Mouse (Mus musculus) lung, postnatal 4 days (tissue): Measurements from ENCODE around the gene Abca14.

Experiments used
- DNase-seq, 2 experiments: peaks; one replicate each; pipeline ENCODE4 v3.0.0; 2021

The Abca14 gene

DNA sequence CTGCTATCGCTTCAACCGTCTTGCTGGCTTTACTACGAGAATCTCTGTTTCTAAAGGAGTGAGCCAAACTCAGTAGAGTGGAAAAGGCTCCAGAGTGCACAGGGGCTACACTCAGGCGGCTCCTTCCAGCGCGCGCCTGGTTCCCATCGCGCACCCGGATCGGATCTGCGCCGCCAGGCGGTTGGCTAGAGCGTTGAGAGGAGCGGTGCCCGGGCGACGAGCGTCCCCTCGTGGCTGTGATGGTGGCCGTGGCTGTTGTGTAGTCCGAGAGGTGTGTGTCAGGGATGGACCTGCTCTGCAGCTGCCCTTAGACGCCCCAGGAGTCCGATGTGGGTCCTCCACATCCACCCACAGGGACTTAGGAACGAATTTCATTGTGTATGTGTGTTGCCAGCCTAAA lies at the start of gene Abca14:
TSS of gene Abca14 (plus strand) at position 173 of the 400 bp plus-strand sequence.
- DNase-seq, result peak; percentile 87 to 90

DNA sequence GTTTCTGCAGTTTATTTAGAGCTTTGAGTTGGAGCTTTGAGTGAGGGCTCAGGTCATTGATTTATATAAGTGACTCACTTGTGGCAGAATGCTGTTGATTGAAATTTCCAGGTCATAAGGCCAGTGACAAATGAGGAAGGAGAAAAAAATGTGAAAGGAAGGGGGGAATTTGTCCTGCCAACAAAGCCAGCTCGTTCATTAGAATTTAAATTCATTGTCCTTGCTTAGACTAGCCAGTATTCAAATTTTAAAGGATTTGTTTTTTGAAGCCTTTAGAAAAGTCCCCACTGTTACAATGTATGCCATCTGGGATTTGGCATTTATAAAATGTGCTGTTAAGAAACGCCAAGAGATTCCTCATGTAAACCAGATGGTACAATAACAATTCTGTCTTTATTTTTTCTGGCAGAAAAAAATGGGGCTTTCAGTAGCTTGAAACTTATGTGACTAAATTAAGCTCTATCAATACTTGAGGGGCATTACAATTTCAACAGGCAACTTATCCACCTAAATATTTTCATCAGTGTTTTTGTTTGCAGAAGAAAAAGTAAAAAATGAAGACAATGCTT lies 46.8 kb upstream of the Abca14 start:
- no peak for DNase-seq

DNA sequence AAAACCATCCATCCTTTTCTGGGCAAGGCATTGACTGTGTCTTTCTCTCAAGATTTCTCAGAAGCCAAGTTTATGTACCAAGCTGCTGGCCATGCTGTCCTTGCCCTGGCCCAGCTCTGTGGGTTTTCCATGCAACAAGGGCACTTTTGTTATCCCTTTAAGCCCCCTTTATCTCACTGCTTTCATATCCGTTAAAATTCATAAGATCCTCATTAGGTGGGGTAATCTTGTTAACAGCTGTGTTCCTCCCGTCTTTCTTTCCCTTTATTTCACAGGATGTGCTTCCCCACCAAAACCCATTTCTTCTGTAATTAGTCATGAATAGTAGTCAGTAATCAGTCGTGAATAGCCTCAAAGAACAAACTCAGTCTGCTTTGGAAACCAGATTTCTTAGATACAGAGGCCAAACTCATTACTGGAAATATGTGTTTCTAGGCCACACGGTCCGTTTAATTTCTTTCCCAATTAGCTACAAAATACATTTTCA lies 46.1 kb upstream of the Abca14 start:
- DNase-seq, result no peak

DNA sequence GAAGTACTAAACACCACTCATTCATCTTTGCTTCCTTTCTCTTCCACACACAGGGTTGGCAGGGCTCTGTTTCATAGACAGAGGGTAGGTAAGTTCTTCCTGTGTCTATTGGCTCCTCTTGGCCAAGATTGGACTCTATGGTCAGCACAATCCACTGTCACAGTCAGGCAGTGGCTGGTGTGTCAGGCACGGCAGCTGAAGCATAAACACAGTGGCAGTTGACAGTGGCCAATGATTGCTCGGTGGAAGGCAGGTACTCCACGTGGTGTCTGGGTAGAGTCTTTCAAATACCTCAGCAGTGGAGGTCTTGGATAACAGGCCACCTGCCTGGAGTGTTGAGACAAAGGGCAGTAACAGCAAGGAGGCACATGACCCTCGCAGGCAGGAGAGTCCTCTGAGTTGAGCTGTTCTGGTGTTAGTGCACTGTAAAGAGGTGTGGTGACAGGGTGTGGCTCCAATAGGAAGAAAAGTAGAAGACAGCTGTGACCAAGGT lies 45.6 kb upstream of the Abca14 start:
- peak in 1 of 2 experiments; percentile 23 for DNase-seq

DNA sequence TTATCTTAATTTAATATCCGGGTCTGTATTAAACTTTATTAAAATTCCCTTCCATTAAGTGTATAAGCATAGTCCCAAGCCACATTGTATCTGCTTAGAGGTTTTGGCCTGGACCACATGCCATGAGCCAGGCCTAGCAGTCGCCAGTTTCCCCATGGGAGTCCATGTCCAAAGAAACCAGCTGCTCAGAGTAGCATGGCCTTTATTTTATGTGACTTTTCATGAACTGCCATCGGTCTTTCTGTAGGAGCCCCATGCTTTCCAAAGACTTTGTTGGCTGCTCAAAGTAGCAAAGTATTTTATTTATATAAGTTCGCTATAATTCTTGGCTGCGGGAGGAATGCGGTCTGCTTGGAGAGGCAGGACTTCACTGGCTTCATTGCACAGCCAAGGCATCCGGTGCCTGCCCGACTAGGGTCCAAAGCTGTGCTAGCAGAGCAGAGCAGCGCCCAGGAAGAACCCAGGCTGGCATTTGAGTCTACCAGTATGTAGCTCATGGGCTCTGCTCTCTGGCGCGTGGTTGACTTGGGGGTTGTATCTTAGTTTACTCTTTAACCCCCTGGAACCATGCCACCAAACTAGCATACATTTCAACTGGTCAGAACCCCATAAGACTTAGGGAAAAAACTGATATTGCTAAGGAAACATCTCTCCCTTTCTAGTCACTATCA lies 40.0 kb upstream of the Abca14 start:
- DNase-seq, result no peak

DNA sequence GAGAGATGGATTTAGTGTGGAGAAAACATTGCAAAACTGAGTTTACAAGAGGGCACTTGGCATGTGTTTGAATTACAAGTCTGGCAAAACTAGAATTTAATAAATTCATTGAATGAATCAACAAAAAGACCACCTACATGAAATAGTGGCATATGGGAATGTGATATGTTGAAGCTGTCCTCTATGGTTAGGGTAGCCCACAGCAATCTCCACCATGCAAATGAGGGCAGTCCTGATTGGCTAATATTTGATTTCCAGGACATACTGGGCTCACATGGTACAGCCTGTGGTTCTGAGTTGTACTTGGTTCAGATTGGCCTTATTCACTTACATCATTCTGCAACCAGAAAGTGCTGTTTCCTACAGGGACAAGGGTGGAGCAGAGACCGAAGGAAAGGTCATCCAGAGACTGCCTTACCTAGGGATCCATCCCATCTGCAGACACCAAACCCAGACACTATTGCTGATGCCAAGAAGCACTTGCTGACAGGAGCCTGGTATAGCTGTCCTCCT lies 31.5 kb upstream of the Abca14 start:
- DNase-seq, result no peak

DNA sequence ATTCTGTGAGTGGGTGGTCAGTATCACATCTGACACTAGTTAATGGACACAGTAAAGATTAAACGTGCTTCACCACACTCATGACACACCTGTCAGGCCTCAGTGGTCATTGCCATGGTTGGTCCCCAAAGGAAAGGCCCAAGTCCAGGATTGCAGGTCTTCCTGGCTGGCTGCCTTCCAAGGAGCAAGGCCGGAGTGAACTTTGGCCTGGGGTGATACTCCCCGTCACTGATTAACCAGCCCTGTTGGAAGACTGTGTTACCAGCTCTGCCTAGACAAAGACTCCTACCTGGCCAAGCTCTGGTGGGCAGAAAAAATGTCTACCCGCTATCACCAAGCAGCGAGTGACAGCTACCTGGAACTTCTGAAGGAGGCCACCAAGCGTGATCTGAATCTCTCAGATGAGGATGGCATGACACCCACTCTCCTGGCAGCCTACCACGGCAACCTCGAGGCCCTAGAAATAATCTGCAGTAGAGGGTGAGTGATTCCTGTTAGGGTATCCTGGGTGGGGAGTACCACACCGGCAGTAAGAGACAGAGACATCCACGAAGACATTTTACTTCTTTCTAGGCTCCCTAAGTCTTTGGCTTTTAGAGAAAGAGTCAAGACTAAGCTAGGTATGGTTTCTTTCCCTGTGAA lies 30.0 kb upstream of the Abca14 start, which contains the start of gene Anks4b:
TSS of gene Anks4b (plus strand) at position 256 of the 642 bp plus-strand sequence.
- no peak for DNase-seq

DNA sequence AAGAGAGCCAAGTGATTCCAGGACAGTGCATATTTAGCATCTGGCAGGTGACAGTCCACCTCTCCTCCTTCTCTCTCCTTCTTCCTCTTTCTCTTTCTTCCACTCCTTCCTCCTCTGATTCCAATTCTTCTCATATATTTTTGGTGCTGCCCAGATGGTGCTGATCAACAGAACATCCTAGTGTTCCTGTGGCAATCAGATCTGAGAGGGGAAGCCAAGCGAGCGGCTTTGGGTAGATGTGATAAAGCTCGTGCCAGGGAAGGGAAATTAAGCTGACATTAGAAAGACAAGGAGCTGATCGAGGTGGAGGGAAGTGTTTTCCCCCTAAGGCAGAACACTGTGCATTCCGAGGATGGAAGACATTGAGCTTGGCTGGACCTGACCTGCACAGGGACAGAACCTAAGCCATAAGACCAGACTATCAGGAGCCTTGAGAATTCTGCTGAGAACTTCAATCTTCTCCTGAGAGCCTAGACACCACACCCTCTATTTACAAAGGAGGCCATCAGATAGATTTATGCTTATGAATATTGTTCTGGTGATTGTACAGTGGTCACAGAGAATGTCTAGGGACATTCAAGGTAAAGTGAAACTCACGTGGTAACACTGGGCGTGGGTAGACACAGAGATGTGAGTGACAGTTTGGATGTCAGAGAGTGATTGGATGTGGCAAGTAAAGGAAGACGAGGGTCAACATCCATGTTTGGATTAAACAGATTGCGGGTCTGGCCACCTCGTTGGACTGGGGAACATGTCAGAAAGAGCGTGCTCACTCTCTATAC lies 28.8 kb upstream of the Abca14 start:
- DNase-seq, result no peak

DNA sequence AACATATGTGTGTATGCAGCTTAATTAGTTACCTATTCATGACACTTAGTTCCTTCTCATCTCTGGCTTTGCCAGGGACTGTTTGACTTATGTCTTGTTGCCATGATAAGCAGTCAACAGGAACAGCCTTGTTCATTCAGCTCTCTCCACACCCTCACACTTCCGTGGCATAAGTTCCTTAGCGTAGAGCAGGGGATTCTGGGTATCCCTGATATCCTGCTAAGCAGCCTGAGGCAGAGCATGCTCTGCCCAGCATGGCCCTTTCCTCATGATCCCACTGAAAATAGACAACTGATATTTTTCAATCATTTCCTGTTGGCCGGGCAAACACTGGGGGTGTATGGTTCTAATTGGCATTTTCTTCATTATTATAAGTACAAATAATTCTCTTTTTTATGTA lies 26.1 kb upstream of the Abca14 start:
- DNase-seq, result no peak

DNA sequence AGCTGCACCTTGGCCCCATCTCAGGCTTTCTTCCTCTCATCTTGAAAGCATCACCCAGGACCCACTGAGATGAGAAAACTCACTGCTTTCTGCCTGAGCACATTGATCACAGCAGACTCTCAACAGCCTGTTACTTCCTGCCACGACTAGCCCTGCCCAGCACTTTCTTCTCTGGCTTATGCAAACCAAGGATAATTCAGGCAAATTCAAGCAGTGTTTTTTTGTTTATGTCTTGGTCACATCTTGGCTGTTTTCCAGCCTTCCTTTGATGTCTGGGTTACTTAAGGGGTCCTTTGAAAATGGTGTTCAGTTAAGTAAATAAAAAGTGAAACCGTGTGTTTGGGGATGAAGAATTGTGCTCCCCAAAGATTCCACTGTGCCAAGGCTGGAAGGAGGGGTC lies 24.8 kb upstream of the Abca14 start:
- DNase-seq, result no peak

DNA sequence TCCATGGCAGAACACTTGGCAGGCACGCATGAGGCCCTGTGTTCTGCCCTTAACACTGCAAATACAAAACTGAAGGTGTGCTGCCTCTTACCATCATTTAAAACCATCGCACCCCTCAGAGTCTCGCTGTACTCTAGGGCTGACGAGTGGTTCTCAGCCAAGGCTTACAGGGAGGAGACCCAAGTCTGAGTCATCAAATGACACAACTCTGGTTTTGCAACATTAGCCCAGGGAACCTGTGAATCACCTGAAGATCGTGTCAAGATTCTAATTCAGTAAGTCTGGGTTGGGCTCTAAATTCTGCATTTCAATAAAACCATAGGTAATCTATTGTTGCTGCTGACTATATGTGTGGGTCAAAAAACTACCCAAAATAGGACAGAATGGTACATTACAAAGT lies 23.2 kb upstream of the Abca14 start:
- no peak for DNase-seq

DNA sequence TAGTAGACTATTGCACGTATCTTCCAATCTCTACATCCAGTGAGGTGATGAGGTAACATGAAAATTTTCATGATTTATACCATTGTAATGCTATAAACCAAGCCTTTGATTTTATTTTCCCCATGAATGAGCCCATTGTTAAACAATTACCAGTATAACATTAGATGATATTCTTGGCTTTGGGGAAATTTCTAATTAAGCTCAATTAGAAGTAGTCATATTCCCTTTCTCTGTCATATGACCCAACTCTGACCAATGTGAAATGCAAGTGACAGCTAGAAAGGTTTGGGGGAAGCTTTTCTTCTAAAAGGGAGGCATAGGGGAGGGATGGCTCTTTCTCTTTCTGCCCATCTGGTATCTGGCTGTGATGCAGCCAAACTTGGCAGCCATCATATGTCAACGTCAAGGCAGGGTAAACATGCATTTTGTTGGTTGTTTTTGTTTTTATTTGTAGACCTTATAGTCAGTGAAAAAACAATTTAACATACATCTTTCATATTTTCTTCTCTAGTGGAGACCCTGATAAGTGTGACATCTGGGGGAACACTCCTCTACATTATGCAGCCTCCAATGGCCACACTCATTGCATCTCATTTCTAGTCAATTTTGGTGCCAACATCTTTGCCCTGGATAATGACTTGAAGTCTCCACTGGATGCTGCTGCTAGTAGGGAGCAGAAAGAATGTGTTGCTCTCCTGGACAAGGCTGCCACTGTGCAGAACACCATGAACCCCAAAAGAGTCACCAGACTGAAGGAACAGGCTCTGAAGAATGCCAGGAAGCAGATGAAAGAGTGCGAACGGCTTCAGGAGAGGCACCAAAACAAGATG lies 22.1 kb upstream of the Abca14 start:
- no peak for DNase-seq

- no peak for DNase-seq
Observed at GRCm38 (mm10) chr7:120182891-120183290, 20.9 kb upstream of the Abca14 start.

DNA sequence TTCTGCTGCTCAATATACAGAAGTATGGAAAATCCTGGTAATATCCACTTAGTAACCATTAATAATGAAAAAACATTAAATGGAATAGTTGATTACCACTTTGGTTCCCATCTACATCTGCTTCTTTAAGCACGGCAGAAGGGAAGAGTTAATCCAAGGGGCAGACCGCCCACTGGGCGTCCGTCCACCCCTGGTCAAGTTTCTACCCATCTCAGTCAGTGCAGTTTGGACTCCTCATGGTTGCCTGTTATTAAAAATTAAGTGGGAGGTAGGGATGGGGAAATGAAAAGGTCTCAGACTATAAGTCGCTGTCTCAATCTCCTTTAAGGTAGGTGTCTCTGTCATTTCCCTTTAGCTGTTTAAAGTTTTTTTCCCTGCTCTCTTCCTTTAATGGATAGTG lies 14.8 kb upstream of the Abca14 start:
- no peak for DNase-seq

- no peak for DNase-seq
Observed at GRCm38 (mm10) chr7:120189369-120190149, 14.2 kb upstream of the Abca14 start.

DNA sequence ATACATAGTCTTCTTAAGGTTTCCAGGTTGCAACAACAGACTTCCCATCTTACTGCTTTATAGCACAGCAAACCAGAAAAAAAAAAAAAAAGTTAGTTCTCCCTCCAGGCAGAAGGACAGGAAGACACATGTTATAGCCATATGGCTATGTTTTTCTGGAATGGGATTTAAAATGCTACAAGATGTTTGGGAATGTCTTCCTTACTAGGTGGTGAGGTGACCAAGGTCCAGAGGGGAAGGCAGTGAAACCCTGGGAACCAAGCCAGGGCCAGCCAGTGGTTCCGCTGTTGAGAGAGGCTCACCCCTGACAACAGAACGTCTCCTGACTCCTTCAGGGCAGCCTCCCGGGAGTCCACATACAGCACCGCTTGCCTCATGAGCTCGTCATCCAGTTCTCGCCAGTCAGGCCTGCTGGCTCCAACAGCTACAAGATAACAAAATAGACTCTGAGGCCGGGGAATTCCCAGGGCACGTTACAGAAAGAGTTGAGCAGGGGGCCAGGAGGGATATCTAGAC lies 13.6 kb upstream of the Abca14 start:
- DNase-seq, result no peak

- DNase-seq, result no peak
Observed at GRCm38 (mm10) chr7:120192207-120192606, 11.6 kb upstream of the Abca14 start.

GRCm38 (mm10) chr7:120192816-120193215 lies 10.9 kb upstream of the Abca14 start:
- no peak for DNase-seq

DNA sequence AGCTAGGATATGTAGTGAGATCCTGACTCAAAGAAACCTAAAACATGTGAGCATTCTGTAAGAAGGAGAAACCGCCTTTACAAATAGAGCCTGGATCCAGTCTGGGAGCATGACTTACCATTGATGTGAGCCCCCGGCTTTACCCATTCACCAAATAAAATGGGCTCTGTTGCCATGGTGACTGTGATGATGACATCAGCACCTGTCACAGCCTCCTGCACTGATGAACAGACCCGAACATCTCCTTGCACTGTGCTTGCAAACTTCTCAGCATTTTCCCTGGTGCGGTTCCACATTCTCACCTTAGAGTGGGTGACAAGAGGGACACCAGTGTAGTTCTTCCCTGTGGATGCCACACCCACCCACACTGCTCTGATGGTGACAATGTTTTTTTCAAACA lies 8.6 kb upstream of the Abca14 start:
- no peak for DNase-seq

DNA sequence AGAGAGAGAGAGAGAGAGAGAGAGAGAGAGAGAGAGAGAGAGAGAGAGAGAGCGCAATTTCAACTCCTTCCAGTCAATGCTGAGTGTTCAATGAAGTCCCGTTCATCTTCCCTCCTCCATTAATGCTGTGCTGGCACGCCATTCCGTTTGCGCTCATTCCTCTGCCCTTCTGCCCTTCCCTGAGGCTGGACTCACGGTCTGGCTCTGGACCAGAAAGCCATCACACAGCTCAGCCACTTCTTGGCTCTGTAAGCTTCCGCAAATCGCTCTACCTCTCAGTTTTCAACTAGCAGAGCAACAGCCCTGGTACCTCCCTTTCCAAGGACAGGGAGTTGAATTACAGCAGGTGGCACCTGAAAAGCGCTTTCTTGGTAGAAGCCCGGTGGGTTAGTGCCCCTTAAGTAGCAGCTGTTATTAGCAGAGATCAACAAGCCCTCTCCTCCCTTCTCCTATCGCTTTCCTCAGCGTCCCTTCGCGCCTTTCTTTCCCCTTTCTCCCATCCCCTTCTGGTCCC lies 2.5 kb upstream of the Abca14 start:
- DNase-seq, result peak in 1 of 2 experiments; percentile 43

DNA sequence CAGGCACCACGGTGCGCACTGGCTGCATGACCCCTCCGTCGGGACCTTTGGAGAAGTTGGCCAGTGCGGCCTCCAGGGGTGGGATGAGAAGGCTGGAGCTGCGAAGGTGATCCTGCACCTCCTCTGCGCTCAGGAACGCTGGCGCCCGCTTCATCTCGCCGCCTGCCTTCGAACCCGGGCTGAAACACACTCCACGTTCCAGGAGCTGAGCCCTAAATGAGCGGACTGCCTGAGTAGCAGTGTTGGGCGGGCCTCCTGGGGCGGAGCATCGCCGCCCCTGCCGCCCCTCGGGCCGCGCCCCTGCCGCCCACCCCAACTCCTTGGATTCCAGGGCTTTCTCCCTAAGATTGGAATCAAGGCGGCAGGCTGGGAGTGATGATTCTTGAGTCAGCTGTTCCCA lies 2.0 kb upstream of the Abca14 start, which contains the start of gene Crym:
TSS of gene Crym (minus strand) at position 341 of the 400 bp plus-strand sequence.
- peak in 1 of 2 experiments; percentile 28 for DNase-seq
